Mouse (Mus musculus) adrenal gland (tissue): ENCODE results near the gene D630003M21Rik.

Experiments used
- intact Hi-C: fragments of 180-260 bp; cut with DNase I; formaldehyde crosslinking; loops from one replicate; pipeline ENCODE4 v1.15.1; 2025
- long read RNA-seq, 2 experiments: library from polyadenylated mRNA; unstranded; transcript quantifications; one replicate each; pipeline ENCODE4 v2.0.0; 2020; ENCODE audit warnings: borderline replicate concordance in 1 of 2; ENCODE audit not compliant: insufficient replicate concordance in 1 of 2

D630003M21Rik gene
- long read RNA-seq, experiment 1, result 0 reads
- long read RNA-seq, experiment 2, result 0 reads

GRCm38 (mm10) chr2:158228670-158229502 lies at the start of gene D630003M21Rik:
Gene D630003M21Rik, minus strand, starts transcription at chr2:158229222.
- intact Hi-C loops, result no loop called here

- intact Hi-C loops, result no loop called here
Observed at GRCm38 (mm10) chr2:158276878-158277277, 47.9 kb upstream of the D630003M21Rik start.

- intact Hi-C loops, result no loop called here
Observed at GRCm38 (mm10) chr2:158276451-158276850, 47.4 kb upstream of the D630003M21Rik start.

GRCm38 (mm10) chr2:158275811-158276210 lies 46.8 kb upstream of the D630003M21Rik start:
- intact Hi-C loops, result no loop called here

- intact Hi-C loops, result no loop called here
Observed at GRCm38 (mm10) chr2:158275349-158275748, 46.3 kb upstream of the D630003M21Rik start.

- intact Hi-C loops, result no loop called here
Observed at GRCm38 (mm10) chr2:158273646-158274045, 44.6 kb upstream of the D630003M21Rik start.

GRCm38 (mm10) chr2:158270017-158270416 lies 41.0 kb upstream of the D630003M21Rik start:
- intact Hi-C loops, result no loop called here

- intact Hi-C loops, result no loop called here
Observed at GRCm38 (mm10) chr2:158264877-158265276, 35.9 kb upstream of the D630003M21Rik start.

GRCm38 (mm10) chr2:158259498-158259897 lies 30.5 kb upstream of the D630003M21Rik start:
- intact Hi-C loops, result loop anchor here (2.0 to 5.0 kb wide), 2 partner anchors 37 to 52 kb away; no protein-coding TSS in a partner anchor

GRCm38 (mm10) chr2:158258781-158259180 lies 29.8 kb upstream of the D630003M21Rik start:
- intact Hi-C loops, result loop anchor here (2.0 to 5.0 kb wide), 2 partner anchors 36 to 51 kb away; no protein-coding TSS in a partner anchor

- intact Hi-C loops, result loop anchor here (2.0 to 5.0 kb wide), 2 partner anchors 35 to 51 kb away; no protein-coding TSS in a partner anchor
Observed at GRCm38 (mm10) chr2:158258005-158258418, 29.0 kb upstream of the D630003M21Rik start, which contains the start of gene Bpi. Gene Bpi, plus strand, starts transcription at chr2:158258094.

GRCm38 (mm10) chr2:158256894-158257293 lies 27.9 kb upstream of the D630003M21Rik start:
- intact Hi-C loops, result loop anchor here (5.0 kb wide), 1 partner anchor 50 kb away; no protein-coding TSS in a partner anchor

- intact Hi-C loops, result no loop called here
Observed at GRCm38 (mm10) chr2:158253806-158254205, 24.8 kb upstream of the D630003M21Rik start.

- intact Hi-C loops, result no loop called here
Observed at GRCm38 (mm10) chr2:158250558-158250957, 21.5 kb upstream of the D630003M21Rik start.

GRCm38 (mm10) chr2:158248318-158248717 lies 19.3 kb upstream of the D630003M21Rik start:
- intact Hi-C loops, result no loop called here

- intact Hi-C loops, result no loop called here
Observed at GRCm38 (mm10) chr2:158247852-158248251, 18.8 kb upstream of the D630003M21Rik start.

- intact Hi-C loops, result no loop called here
Observed at GRCm38 (mm10) chr2:158245072-158245817, 16.2 kb upstream of the D630003M21Rik start.

GRCm38 (mm10) chr2:158243129-158243870 lies 14.3 kb upstream of the D630003M21Rik start:
- intact Hi-C loops, result no loop called here

GRCm38 (mm10) chr2:158242170-158242896 lies 13.3 kb upstream of the D630003M21Rik start:
- intact Hi-C loops, result no loop called here

GRCm38 (mm10) chr2:158241126-158241738 lies 12.2 kb upstream of the D630003M21Rik start:
- intact Hi-C loops, result no loop called here
